In genomic region chr2:76866928-76867327, GRCm38 (mm10) we compare ENCODE assay signal across 9 mouse cellular contexts.
DNase-seq lines count a peak whose midpoint lies in the region; ATAC-seq and TF ChIP-seq lines count a peak whose summit lies in the region.
"Had no signal": no experiment of that assay in that cellular context is flagged by ENCODE, and none has a peak within 500 bp of the region (broad histone marks: within the 10 kb centered on the region; RNA-seq: fewer than 3 reads in every experiment).

No protein-coding gene starts in this region.

- H3K4me2 ChIP-seq in forebrain, embryonic 13.5 days: no peak overlapping the region
- no peak overlapping the region for H3K4me2 ChIP-seq in forebrain, embryonic 15.5 days (replicated peaks)
- H3K4me2 ChIP-seq: neural tube, embryonic 13.5 days had no signal

- TF ChIP-seq CTCF in lung, adult 2 months (IDR thresholded peaks at IDR 0.05; ENCODE audit: insufficient read depth, low read length): peak; percentile 39; the same call in 1 of the 2 replicates

- no peak overlapping the region for H3K4me3 ChIP-seq in forebrain, embryonic 13.5 days
- no peak overlapping the region for H3K4me3 ChIP-seq in forebrain, embryonic 15.5 days
- no peak overlapping the region for H3K4me3 ChIP-seq in lung, adult 2 months (replicated peaks; ENCODE audit: extremely low read depth, low read depth, low read length)
- H3K4me3 ChIP-seq: neural tube, embryonic 13.5 days had no signal

- no peak for TF ChIP-seq POLR2A in lung, adult 2 months (IDR thresholded peaks at IDR 0.05; ENCODE audit: borderline replicate concordance, extremely low read depth, low read depth, low read length)

- no peaks in the 10 kb centered on the region for H3K4me1 ChIP-seq in forebrain, embryonic 13.5 days
- no peaks in the 10 kb centered on the region for H3K4me1 ChIP-seq in forebrain, embryonic 15.5 days
- no peaks in the 10 kb centered on the region for H3K4me1 ChIP-seq in lung, adult 2 months (ENCODE audit: control insufficient read depth, insufficient read depth, low read length)
- H3K4me1 ChIP-seq: neural tube, embryonic 13.5 days had no signal

- H3K9ac ChIP-seq in forebrain, embryonic 13.5 days: no peak overlapping the region
- no peak overlapping the region for H3K9ac ChIP-seq in forebrain, embryonic 15.5 days (replicated peaks)
- H3K9ac ChIP-seq: neural tube, embryonic 13.5 days had no signal

- no peaks in the 10 kb centered on the region for H3K9me3 ChIP-seq in forebrain, embryonic 13.5 days (replicated peaks)
- H3K9me3 ChIP-seq in forebrain, embryonic 15.5 days: no peaks in the 10 kb centered on the region
- H3K9me3 ChIP-seq: neural tube, embryonic 13.5 days had no signal

- H3K27ac ChIP-seq in forebrain, embryonic 13.5 days: no peak overlapping the region
- H3K27ac ChIP-seq in forebrain, embryonic 15.5 days (replicated peaks): no peak overlapping the region
- H3K27ac ChIP-seq: neural tube, embryonic 13.5 days had no signal

- H3K27me3 ChIP-seq in forebrain, embryonic 13.5 days: no peaks in the 10 kb centered on the region
- no peaks in the 10 kb centered on the region for H3K27me3 ChIP-seq in forebrain, embryonic 15.5 days
- H3K27me3 ChIP-seq: neural tube, embryonic 13.5 days had no signal

- no peak for DNase-seq in lung, adult 2 months
- no peak for DNase-seq in lung, postnatal 4 days
- peak; percentile 29 to 65 for DNase-seq in cerebellum, postnatal 10 days
- no peak for DNase-seq in spleen, postnatal 14 days (ENCODE audit: low spot score in 2 of 2)
- no peak for DNase-seq in spleen, postnatal 4 days (ENCODE audit: low spot score in 2 of 2)

- H3K36me3 ChIP-seq in forebrain, embryonic 13.5 days (ENCODE audit: poor library complexity, severe bottlenecking): no peaks in the 10 kb centered on the region
- no peaks in the 10 kb centered on the region for H3K36me3 ChIP-seq in forebrain, embryonic 15.5 days
- H3K36me3 ChIP-seq: neural tube, embryonic 13.5 days had no signal

- ATAC-seq in forebrain, embryonic 13.5 days: peak; percentile 41; the same call in 1 of the 2 replicates
- no peak for ATAC-seq in forebrain, embryonic 15.5 days (replicated peaks)
- ATAC-seq in megakaryocyte-erythroid progenitor cell, adult 5-6 weeks (replicated peaks; ENCODE audit: low FRiP score, low TSS enrichment, poor library complexity, severe bottlenecking): peak; percentile 75; the same call in 1 of the 2 replicates

- WGBS in forebrain, embryonic 13.5 days: 25% methylated on average over 4 of the region's 4 CpGs
- WGBS in forebrain, embryonic 15.5 days: 27% methylated on average over 4 of the region's 4 CpGs
- WGBS in lung, adult 2 months: 14% methylated on average over 4 of the region's 4 CpGs

Comparison
In these comparisons a context has a peak if more than half of its experiments do, and no peak if none do; other contexts are left out.
1. DNase-seq: peak in cerebellum, postnatal 10 days (2 of 2); none in lung, adult 2 months (single experiment), lung, postnatal 4 days (0 of 2), spleen, postnatal 14 days (0 of 2) and spleen, postnatal 4 days (0 of 2).